Mouse (Mus musculus) liver, adult 2 months (tissue): Measurements from ENCODE around the gene Kdm2b. TPM values are rescaled to one million over a fixed set of nuclear protein-coding genes. Genes with fewer than 3 reads are reported as not detected.

ENCODE experiments used
- DNase-seq: peaks from one replicate; pipeline ENCODE4 v3.0.0-alpha.2; 2011; ENCODE audit warnings: low read depth, low spot score; ENCODE audit errors: extremely low read depth
- H3K27ac ChIP-seq: fragments of 200-500 bp; replicated peaks from 2 replicates; pipeline ENCODE4 v1.5.1; 2012; ENCODE audit warnings: low read depth, mild to moderate bottlenecking, control low read depth, inconsistent platforms, low read length; ENCODE audit not compliant: insufficient read depth
- H3K27me3 ChIP-seq: fragments of 200-500 bp; 2 replicates; pipeline ENCODE4 v1.6.1; 2012; ENCODE audit warnings: mild to moderate bottlenecking, moderate library complexity, low read length, inconsistent platforms; ENCODE audit not compliant: control insufficient read depth, insufficient read depth
- H3K36me3 ChIP-seq: fragments of 200-500 bp; 2 replicates; pipeline ENCODE4 v1.6.1; 2012; ENCODE audit warnings: low read length, inconsistent platforms; ENCODE audit not compliant: control insufficient read depth, insufficient read depth
- H3K4me1 ChIP-seq: fragments of 200-500 bp; 2 replicates; pipeline ENCODE4 v1.6.1; 2011; ENCODE audit warnings: low read length; ENCODE audit not compliant: control insufficient read depth, insufficient read depth
- H3K4me3 ChIP-seq: fragments of 200-500 bp; 2 replicates; pipeline ENCODE4 v1.5.1; 2011; ENCODE audit warnings: low read depth, mild to moderate bottlenecking, control low read depth, low read length, moderate library complexity; ENCODE audit not compliant: insufficient read depth
- H3K79me2 ChIP-seq: fragments of 200-500 bp; 2 replicates; pipeline ENCODE4 v1.6.1; 2012; ENCODE audit warnings: inconsistent platforms, mild to moderate bottlenecking, low read length, moderate library complexity; ENCODE audit not compliant: control insufficient read depth, insufficient read depth
- H3K9ac ChIP-seq: fragments of 200-500 bp; 2 replicates; pipeline ENCODE4 v1.6.1; 2012; ENCODE audit warnings: low read depth, mild to moderate bottlenecking, control low read depth, inconsistent platforms, low read length
- CTCF ChIP-seq: fragments of 200-500 bp; IDR thresholded peaks from 2 replicates; pipeline ENCODE4 v1.5.1; 2011; ENCODE audit warnings: low read depth, low read length, control low read depth
- POLR2A ChIP-seq: fragments of 200-500 bp; IDR thresholded peaks from 2 replicates; pipeline ENCODE4 v1.6.1; 2011; ENCODE audit warnings: low read length, control low read depth; ENCODE audit not compliant: insufficient read depth; ENCODE audit errors: extremely low read depth
- WGBS: fragments of 180-500 bp; shearing (Covaris S2); methylation state at CpG from one replicate; pipeline ENCODE4 v1.1.7; 2018; 5-methylcytosine and 5-hydroxymethylcytosine counted together
- polyA plus RNA-seq: library from polyadenylated mRNA; depleted of rRNA; stranded (reverse); fragments of >200 nt; gene quantifications from 2 replicates; pipeline ENCODE4 v1.2.3, GENCODE M21; 2012
- total RNA-seq: library from RNA; depleted of rRNA; stranded (reverse); fragments of >200 nt; gene quantifications from 2 replicates; pipeline ENCODE4 v1.2.3, GENCODE M21; 2014

The Kdm2b gene
- total and polyA plus RNA-seq, 2 experiments = 3.0 to 7.1 TPM

- TF ChIP-seq POLR2A = no peak
- TF ChIP-seq CTCF = no peak
- Histone ChIP-seq H3K4me3 (no peak overlapping the region), H3K4me1 (no peaks in the 10 kb centered on the region), H3K36me3 (no peaks in the 10 kb centered on the region), H3K79me2 (no peaks in the 10 kb centered on the region), H3K9ac (no peak overlapping the region), H3K27me3 (no peaks in the 10 kb centered on the region), H3K27ac (no peak overlapping the region)
- WGBS = 4% methylated on average over 1 of the region's 1 CpGs
- no peak for DNase-seq
These were observed 5.3 kb upstream of the Kdm2b start for GRCm38 (mm10) chr5:122994910-122995309.

GRCm38 (mm10) chr5:122994303-122994846, 4.8 kb upstream of the Kdm2b start:
- Histone ChIP-seq H3K4me1 (no peaks in the 10 kb centered on the region), H3K9ac (no peak overlapping the region), H3K27ac (no peak overlapping the region), H3K36me3 (no peaks in the 10 kb centered on the region), H3K4me3 (no peak overlapping the region), H3K27me3 (no peaks in the 10 kb centered on the region), H3K79me2 (no peaks in the 10 kb centered on the region)
- peak; percentile 98 for DNase-seq
- WGBS = 11% methylated on average over 5 of the region's 5 CpGs
- TF ChIP-seq CTCF = no peak
- TF ChIP-seq POLR2A = no peak

GRCm38 (mm10) chr5:122993811-122994210, 4.2 kb upstream of the Kdm2b start:
- H3K27me3 ChIP-seq = no peaks in the 10 kb centered on the region
- no peak overlapping the region for H3K27ac ChIP-seq
- 64% methylated on average over 2 of the region's 2 CpGs for WGBS
- H3K4me3 ChIP-seq = no peak overlapping the region
- no peaks in the 10 kb centered on the region for H3K79me2 ChIP-seq
- TF ChIP-seq CTCF (no peak), POLR2A (no peak)
- no peak for DNase-seq
- no peaks in the 10 kb centered on the region for H3K36me3 ChIP-seq
- no peaks in the 10 kb centered on the region for H3K4me1 ChIP-seq
- H3K9ac ChIP-seq = no peak overlapping the region

DNA sequence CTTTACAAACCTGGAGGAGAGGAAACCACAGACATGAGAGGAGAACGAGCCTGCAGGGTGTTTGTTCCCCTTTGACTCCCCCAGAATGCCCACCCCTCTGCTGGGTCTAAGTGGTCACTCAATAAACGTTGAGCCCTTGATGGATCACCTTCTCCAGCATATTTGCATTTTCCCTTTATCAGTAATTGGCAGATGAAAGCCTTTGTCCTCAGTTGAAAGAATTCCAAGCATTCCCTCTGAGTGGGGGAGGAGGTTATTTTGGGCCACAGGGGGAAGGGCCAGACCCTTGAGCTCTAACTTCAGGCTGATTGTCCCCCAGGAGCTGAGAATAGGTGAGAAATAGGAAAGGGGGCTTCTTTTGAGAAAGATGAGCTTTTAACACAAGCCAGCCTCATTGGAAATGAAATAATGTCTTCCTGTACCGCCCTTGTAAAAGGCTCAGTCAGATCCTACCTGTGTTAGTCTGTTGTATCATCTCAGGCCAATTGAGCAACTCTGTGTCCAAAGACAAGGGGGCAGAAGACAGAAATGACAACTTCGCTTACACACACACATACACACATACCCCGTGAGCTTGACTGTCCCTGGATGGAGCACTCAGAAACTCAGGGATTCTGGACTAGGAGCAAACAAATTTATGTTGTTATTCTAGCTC, 1.9 kb upstream of the Kdm2b start:
- H3K79me2 ChIP-seq = no peaks in the 10 kb centered on the region
- H3K27ac ChIP-seq = no peak overlapping the region
- no peak overlapping the region for H3K4me3 ChIP-seq
- no peaks in the 10 kb centered on the region for H3K36me3 ChIP-seq
- no peak overlapping the region for H3K9ac ChIP-seq
- H3K27me3 ChIP-seq = no peaks in the 10 kb centered on the region
- DNase-seq = no peak
- 60% methylated on average over 5 of the region's 5 CpGs for WGBS
- no peaks in the 10 kb centered on the region for H3K4me1 ChIP-seq
- TF ChIP-seq CTCF (no peak), POLR2A (no peak)

GRCm38 (mm10) chr5:122990411-122991160, 963 bp upstream of the Kdm2b start:
- Histone ChIP-seq H3K4me1 (no peaks in the 10 kb centered on the region), H3K9ac (no peak overlapping the region), H3K36me3 (no peaks in the 10 kb centered on the region), H3K27me3 (no peaks in the 10 kb centered on the region), H3K4me3 (no peak overlapping the region), H3K27ac (no peak overlapping the region), H3K79me2 (no peaks in the 10 kb centered on the region)
- DNase-seq = no peak
- 77% methylated on average over 16 of the region's 16 CpGs for WGBS
- TF ChIP-seq CTCF (no peak), POLR2A (no peak)
